Mouse (Mus musculus) liver, adult 2 months (tissue): ENCODE measurements around the gene Pjvk.

Experiments
- CTCF ChIP-seq: fragments of 200-500 bp; IDR thresholded peaks from 2 replicates; pipeline ENCODE4 v1.5.1; 2011; ENCODE audit warnings: low read depth, low read length, control low read depth
- POLR2A ChIP-seq: fragments of 200-500 bp; IDR thresholded peaks from 2 replicates; pipeline ENCODE4 v1.6.1; 2011; ENCODE audit warnings: low read length, control low read depth; ENCODE audit not compliant: insufficient read depth; ENCODE audit errors: extremely low read depth

DNA sequence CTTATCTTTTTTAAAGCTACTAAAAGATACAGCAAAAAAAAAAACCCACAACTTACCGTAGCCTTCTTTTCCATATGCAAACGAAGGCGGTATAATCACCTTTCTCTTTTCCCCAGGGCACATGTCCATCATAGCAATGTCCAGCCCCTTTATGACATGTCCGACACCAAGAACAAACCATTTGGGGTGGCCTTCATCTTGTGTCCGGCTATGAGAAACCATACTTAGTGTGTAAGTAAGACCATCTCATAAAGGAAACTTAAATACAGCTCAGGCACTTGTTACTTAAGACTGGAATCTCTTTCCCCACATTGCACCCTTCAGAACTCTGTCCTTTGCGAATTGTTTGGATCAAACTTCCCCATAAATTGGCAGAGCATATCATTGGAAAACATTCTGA, 23.4 kb downstream of the Pjvk start:
- no peak for TF ChIP-seq POLR2A
- no peak for TF ChIP-seq CTCF
